In genomic region chr8:84236410-84236997, GRCm38 (mm10) we compare ENCODE assay signal across 8 mouse cellular contexts. TPM values are rescaled to one million over a fixed set of nuclear protein-coding genes. Genes with fewer than 3 reads are reported as not detected.
DNase-seq lines count a peak whose midpoint lies in the region; ATAC-seq and TF ChIP-seq lines count a peak whose summit lies in the region.

No protein-coding gene starts in this region.

- peak overlapping the region; percentile 97 for H3K9ac ChIP-seq in heart, embryonic 15.5 days
- H3K9ac ChIP-seq in liver, embryonic 13.5 days, result peak overlapping the region; percentile 93
- peak overlapping the region; percentile 98 for H3K9ac ChIP-seq in stomach, embryonic 16.5 days (ENCODE audit: low read length)

- DNase-seq in gastrocnemius, adult 2 months, result no peak
- DNase-seq in gastrocnemius, postnatal 14 days, result no peak
- no peak for DNase-seq in G1E (ENCODE audit: low spot score)
- no peak for DNase-seq in liver, embryonic 13.5 days
- no peak for DNase-seq in spleen, postnatal 14 days (ENCODE audit: low spot score in 2 of 2)

- intact Hi-C loops in gastrocnemius, adult 2 months (cut with DNase I), result no loop called here
- intact Hi-C loops in gastrocnemius, postnatal 14 days (cut with DNase I; ENCODE audit: low total_unique reads), result no loop called here

- H3K4me1 ChIP-seq in G1E (ENCODE audit: insufficient read depth, low read depth, low read length), result peaks cover 22% of the 10 kb centered on the region
- H3K4me1 ChIP-seq in heart, embryonic 15.5 days (replicated peaks), result peaks cover 28% of the 10 kb centered on the region
- peaks cover 24% of the 10 kb centered on the region for H3K4me1 ChIP-seq in liver, embryonic 13.5 days (replicated peaks)
- peaks cover 9% of the 10 kb centered on the region for H3K4me1 ChIP-seq in stomach, embryonic 16.5 days (ENCODE audit: control insufficient read depth, insufficient read depth, low read length)

- peaks cover 37% of the 10 kb centered on the region for H3K36me3 ChIP-seq in G1E (replicated peaks)
- H3K36me3 ChIP-seq in heart, embryonic 15.5 days, result peaks cover 11% of the 10 kb centered on the region; the same call in 1 of the 2 replicates
- H3K36me3 ChIP-seq in liver, embryonic 13.5 days, result no peaks in the 10 kb centered on the region
- H3K36me3 ChIP-seq in stomach, embryonic 16.5 days (ENCODE audit: control insufficient read depth, insufficient read depth, low read length), result 0 out of 2 replicates have a peak, but pooled peaks cover 4% of the 10 kb centered on the region

- no peak for ATAC-seq in G1E (ENCODE audit: extremely low read depth, insufficient number of reproducible peaks, low FRiP score, poor library complexity, severe bottlenecking)
- peak; percentile 5 for ATAC-seq in heart, embryonic 15.5 days (replicated peaks; ENCODE audit: insufficient number of reproducible peaks, insufficient read depth, low FRiP score, low read depth)
- ATAC-seq in liver, embryonic 13.5 days (ENCODE audit: low read depth), result no peak; the same call in 1 of the 2 replicates
- ATAC-seq in stomach, embryonic 16.5 days (ENCODE audit: insufficient read depth, low FRiP score), result no peak
- ATAC-seq in megakaryocyte progenitor cell, adult 5-6 weeks (replicated peaks; ENCODE audit: poor library complexity), result no peak

- H3K4me3 ChIP-seq in gastrocnemius, adult 2 months, result peak overlapping the region; percentile 83
- H3K4me3 ChIP-seq in G1E (ENCODE audit: low read depth, low read length), result peak overlapping the region; percentile 84
- H3K4me3 ChIP-seq in heart, embryonic 15.5 days, result peak overlapping the region; percentile 96
- peak overlapping the region; percentile 86 for H3K4me3 ChIP-seq in liver, embryonic 13.5 days (replicated peaks)
- H3K4me3 ChIP-seq in stomach, embryonic 16.5 days (replicated peaks; ENCODE audit: low read length), result peak overlapping the region; percentile 91

- peaks cover 6% of the 10 kb centered on the region; the same call in 1 of the 2 replicates for H3K27me3 ChIP-seq in G1E (ENCODE audit: insufficient read depth, low read length)
- no peaks in the 10 kb centered on the region for H3K27me3 ChIP-seq in heart, embryonic 15.5 days
- no peaks in the 10 kb centered on the region for H3K27me3 ChIP-seq in liver, embryonic 13.5 days
- H3K27me3 ChIP-seq in stomach, embryonic 16.5 days (ENCODE audit: control insufficient read depth, insufficient read depth, low read length), result no peaks in the 10 kb centered on the region

- H3K4me2 ChIP-seq in heart, embryonic 15.5 days, result peak overlapping the region; percentile 90
- peak overlapping the region; percentile 94 for H3K4me2 ChIP-seq in liver, embryonic 13.5 days
- H3K4me2 ChIP-seq in stomach, embryonic 16.5 days (ENCODE audit: low read depth, low read length), result peak overlapping the region; percentile 69

- peak overlapping the region; percentile 96 for H3K27ac ChIP-seq in gastrocnemius, adult 2 months
- peak overlapping the region; percentile 81 for H3K27ac ChIP-seq in heart, embryonic 15.5 days
- peak overlapping the region; percentile 74 for H3K27ac ChIP-seq in liver, embryonic 13.5 days
- H3K27ac ChIP-seq in stomach, embryonic 16.5 days (ENCODE audit: low read length), result peak overlapping the region; percentile 67

- peak; percentile 5; the same call in 1 of the 2 replicates for TF ChIP-seq CTCF in gastrocnemius, adult 2 months (IDR thresholded peaks at IDR 0.05)
- no peak for TF ChIP-seq CTCF in G1E (IDR thresholded peaks at IDR 0.05; ENCODE audit: low read depth, low read length)

- 2% methylated on average over 22 of the region's 30 CpGs for WGBS in heart, embryonic 15.5 days
- under 1% methylated on average over 28 of the region's 30 CpGs for WGBS in liver, embryonic 13.5 days (ENCODE audit: insufficient replicate concordance)
- 0% methylated on average over 27 of the region's 30 CpGs for WGBS in stomach, embryonic 16.5 days

- H3K9me3 ChIP-seq in G1E (replicated peaks), result no peaks in the 10 kb centered on the region
- no peaks in the 10 kb centered on the region for H3K9me3 ChIP-seq in heart, embryonic 15.5 days (replicated peaks)
- H3K9me3 ChIP-seq in liver, embryonic 13.5 days (replicated peaks), result no peaks in the 10 kb centered on the region
- no peaks in the 10 kb centered on the region for H3K9me3 ChIP-seq in stomach, embryonic 16.5 days (replicated peaks; ENCODE audit: control insufficient read depth, low read length)

RNA-seq across cellular contexts. Expression of gene Zswim4, which starts 0.4 kb away (rescaled TPM):
- 1 to 10 TPM; 5.2 to 8.6 TPM for total RNA-seq in gastrocnemius, adult 2 months (2021)
- 1 to 10 TPM; 5.8 to 6.8 TPM for total RNA-seq in gastrocnemius, postnatal 14 days (2021)
- total RNA-seq in G1E (2014; fragmentation: Nextera tagmentation), result 8.5 and 9.7 TPM in 2 replicates
- total RNA-seq in G1E (2017), result 5.7 and 7.3 TPM in 2 replicates
- polyA plus RNA-seq in G1E (2012), result 14.6 and 19.0 TPM in 2 replicates
- 7.6 and 9.7 TPM in 2 replicates for polyA plus RNA-seq in heart, embryonic 15.5 days (2015; fragmentation: Nextera tagmentation; extraction: Ambion mirVana)
- 2.1 and 2.2 TPM in 2 replicates for polyA plus RNA-seq in liver, embryonic 13.5 days (2015; fragmentation: Nextera tagmentation; extraction: Ambion mirVana)
- polyA plus RNA-seq in stomach, embryonic 16.5 days (2015; fragmentation: Nextera tagmentation; extraction: Ambion mirVana), result 9.7 and 10.5 TPM in 2 replicates
- total RNA-seq in megakaryocyte progenitor cell, adult 5-6 weeks (2015), result 3.2 and 3.4 TPM in 2 replicates
- 4.2 and 5.0 TPM in 2 replicates for total RNA-seq in megakaryocyte progenitor cell, adult 5-6 weeks (2017)

RNA-seq across cellular contexts. Expression of gene D8Ertd738e, which starts 13.0 kb away (rescaled TPM):
- total RNA-seq in gastrocnemius, adult 2 months (2021), result 100 to 1,000 TPM; 187 to 222 TPM
- total RNA-seq in gastrocnemius, postnatal 14 days (2021), result 100 to 1,000 TPM; 158 to 171 TPM
- 106 and 132 TPM in 2 replicates for total RNA-seq in G1E (2014; fragmentation: Nextera tagmentation)
- 197 and 232 TPM in 2 replicates for total RNA-seq in G1E (2017)
- polyA plus RNA-seq in G1E (2012), result 257 and 291 TPM in 2 replicates
- polyA plus RNA-seq in heart, embryonic 15.5 days (2015; fragmentation: Nextera tagmentation; extraction: Ambion mirVana), result 290 and 291 TPM in 2 replicates
- 229 and 245 TPM in 2 replicates for polyA plus RNA-seq in liver, embryonic 13.5 days (2015; fragmentation: Nextera tagmentation; extraction: Ambion mirVana)
- polyA plus RNA-seq in stomach, embryonic 16.5 days (2015; fragmentation: Nextera tagmentation; extraction: Ambion mirVana), result 271 and 289 TPM in 2 replicates
- 121 and 132 TPM in 2 replicates for total RNA-seq in megakaryocyte progenitor cell, adult 5-6 weeks (2015)
- total RNA-seq in megakaryocyte progenitor cell, adult 5-6 weeks (2017), result 63.4 and 107 TPM in 2 replicates

RNA-seq across cellular contexts. Expression of gene Mri1, which starts 20.6 kb away (rescaled TPM):
- 10 to 100 TPM; 14.0 to 15.9 TPM for total RNA-seq in gastrocnemius, adult 2 months (2021)
- total RNA-seq in gastrocnemius, postnatal 14 days (2021), result 10 to 100 TPM; 11.8 to 16.6 TPM
- total RNA-seq in G1E (2014; fragmentation: Nextera tagmentation) (14.1 and 20.1 TPM in 2 replicates), G1E (2017) (7.0 and 13.2 TPM in 2 replicates)
- polyA plus RNA-seq in G1E (2012), result 58.7 and 87.4 TPM in 2 replicates
- polyA plus RNA-seq in heart, embryonic 15.5 days (2015; fragmentation: Nextera tagmentation; extraction: Ambion mirVana), result 36.1 and 42.7 TPM in 2 replicates
- polyA plus RNA-seq in liver, embryonic 13.5 days (2015; fragmentation: Nextera tagmentation; extraction: Ambion mirVana), result 41.2 and 48.4 TPM in 2 replicates
- polyA plus RNA-seq in stomach, embryonic 16.5 days (2015; fragmentation: Nextera tagmentation; extraction: Ambion mirVana), result 49.2 and 55.0 TPM in 2 replicates
- 34.3 and 39.1 TPM in 2 replicates for total RNA-seq in megakaryocyte progenitor cell, adult 5-6 weeks (2015)
- 13.8 and 17.4 TPM in 2 replicates for total RNA-seq in megakaryocyte progenitor cell, adult 5-6 weeks (2017)

RNA-seq across cellular contexts. Expression of gene Ccdc130, which starts 33.7 kb away (rescaled TPM):
- 1 to 10 TPM; 7.7 to 9.1 TPM for total RNA-seq in gastrocnemius, adult 2 months (2021)
- total RNA-seq in gastrocnemius, postnatal 14 days (2021), result 10 to 100 TPM in 1 of 2 experiments, 1 to 10 TPM in 1; 9.6 to 10.1 TPM
- total RNA-seq in G1E (2014; fragmentation: Nextera tagmentation) (71.8 and 73.7 TPM in 2 replicates), G1E (2017) (11.3 and 12.9 TPM in 2 replicates)
- 11.1 and 17.1 TPM in 2 replicates for polyA plus RNA-seq in G1E (2012)
- 15.2 and 15.7 TPM in 2 replicates for polyA plus RNA-seq in heart, embryonic 15.5 days (2015; fragmentation: Nextera tagmentation; extraction: Ambion mirVana)
- 8.8 and 9.1 TPM in 2 replicates for polyA plus RNA-seq in liver, embryonic 13.5 days (2015; fragmentation: Nextera tagmentation; extraction: Ambion mirVana)
- polyA plus RNA-seq in stomach, embryonic 16.5 days (2015; fragmentation: Nextera tagmentation; extraction: Ambion mirVana), result 18.8 and 19.0 TPM in 2 replicates
- total RNA-seq in megakaryocyte progenitor cell, adult 5-6 weeks (2015), result 18.6 and 19.4 TPM in 2 replicates
- 6.8 and 17.0 TPM in 2 replicates for total RNA-seq in megakaryocyte progenitor cell, adult 5-6 weeks (2017)

RNA-seq across cellular contexts. Expression of gene Nanos3, which starts 51.5 kb away (rescaled TPM):
- total RNA-seq in gastrocnemius, adult 2 months (2021), result not detected
- total RNA-seq in gastrocnemius, postnatal 14 days (2021), result under 1 TPM in 1 of 2 experiments, not detected in 1; 0.43 TPM
- total RNA-seq in G1E (2014; fragmentation: Nextera tagmentation) (not detected in 2 replicates), G1E (2017) (not detected in 2 replicates)
- 0.19 TPM in 1 of 2 replicates, not detected in the other for polyA plus RNA-seq in G1E (2012)
- 1.4 and 1.6 TPM in 2 replicates for polyA plus RNA-seq in heart, embryonic 15.5 days (2015; fragmentation: Nextera tagmentation; extraction: Ambion mirVana)
- polyA plus RNA-seq in liver, embryonic 13.5 days (2015; fragmentation: Nextera tagmentation; extraction: Ambion mirVana), result 0.28 and 0.34 TPM in 2 replicates
- polyA plus RNA-seq in stomach, embryonic 16.5 days (2015; fragmentation: Nextera tagmentation; extraction: Ambion mirVana), result 1.3 TPM in 1 of 2 replicates, not detected in the other
- 0.54 and 1.7 TPM in 2 replicates for total RNA-seq in megakaryocyte progenitor cell, adult 5-6 weeks (2015)
- 3.5 TPM in 1 of 2 replicates, not detected in the other for total RNA-seq in megakaryocyte progenitor cell, adult 5-6 weeks (2017)
